Mouse (Mus musculus) natural killer cell, adult 2 months (primary cell): ENCODE measurements at regions not wholly inside any gene's neighbourhood (a gene's known extent, or its start where the extent isn't known, plus 50 kb on each side); places are given as distances from the start of the nearest gene placed in this dataset.

Experiments used
- DNase-seq, 2 experiments: peaks; one replicate each; pipeline ENCODE4 v3.0.0; 2022; ENCODE audit warnings: low spot score in 2 of 2

GRCm38 (mm10) chr16:24149441-24149840 lies 160.8 kb upstream of the Bcl6 start:
- no peak for DNase-seq

GRCm38 (mm10) chr16:24143894-24144293 lies 155.2 kb upstream of the Bcl6 start:
- no peak for DNase-seq

- no peak for DNase-seq
These were observed 154.4 kb upstream of the Bcl6 start for GRCm38 (mm10) chr16:24142915-24143541.

GRCm38 (mm10) chr16:24139109-24139508 lies 150.5 kb upstream of the Bcl6 start:
- DNase-seq: no peak

- DNase-seq: no peak
These were observed 148.8 kb upstream of the Bcl6 start for GRCm38 (mm10) chr16:24137266-24138033.

- no peak for DNase-seq
These were observed 148.0 kb upstream of the Bcl6 start for GRCm38 (mm10) chr16:24136483-24137148.

- DNase-seq: no peak
These were observed 147.2 kb upstream of the Bcl6 start for GRCm38 (mm10) chr16:24135841-24136240.

GRCm38 (mm10) chr16:24135351-24135750 lies 146.7 kb upstream of the Bcl6 start:
- no peak for DNase-seq

GRCm38 (mm10) chr16:24134486-24135050 lies 145.9 kb upstream of the Bcl6 start:
- no peak for DNase-seq

- DNase-seq: no peak
These were observed 142.0 kb upstream of the Bcl6 start for GRCm38 (mm10) chr16:24130646-24131045.

- no peak for DNase-seq
These were observed 141.0 kb upstream of the Bcl6 start for GRCm38 (mm10) chr16:24129701-24130100.

GRCm38 (mm10) chr16:24128566-24128965 lies 139.9 kb upstream of the Bcl6 start:
- DNase-seq: no peak

- no peak for DNase-seq
These were observed 136.1 kb upstream of the Bcl6 start for GRCm38 (mm10) chr16:24124766-24125165.

GRCm38 (mm10) chr16:24124083-24124482 lies 135.4 kb upstream of the Bcl6 start:
- DNase-seq: no peak

GRCm38 (mm10) chr16:24121633-24122032 lies 133.0 kb upstream of the Bcl6 start:
- DNase-seq: no peak

GRCm38 (mm10) chr16:24120836-24121235 lies 132.2 kb upstream of the Bcl6 start:
- DNase-seq: no peak

GRCm38 (mm10) chr16:24118487-24118886 lies 129.8 kb upstream of the Bcl6 start:
- no peak for DNase-seq

- no peak for DNase-seq
These were observed 114.4 kb upstream of the Bcl6 start for GRCm38 (mm10) chr16:24102854-24103690.

GRCm38 (mm10) chr16:24097596-24097995 lies 108.9 kb upstream of the Bcl6 start:
- no peak for DNase-seq

GRCm38 (mm10) chr16:24096076-24096475 lies 107.4 kb upstream of the Bcl6 start:
- DNase-seq: no peak

GRCm38 (mm10) chr16:24095630-24096029 lies 107.0 kb upstream of the Bcl6 start:
- DNase-seq: no peak

- no peak for DNase-seq
These were observed 105.9 kb upstream of the Bcl6 start for GRCm38 (mm10) chr16:24094566-24094965.
